Mouse (Mus musculus): Measurements from ENCODE around the gene Pik3r5. TPM values are rescaled to one million over a fixed set of nuclear protein-coding genes. Genes with fewer than 3 reads are reported as not detected.

Gene Pik3r5
- total and polyA plus RNA-seq, 3 experiments: 3.2 to 5.7 TPM; not detected in 1

- Histone ChIP-seq H3K27me3 (ENCODE audit: control insufficient read depth in 1 of 2, insufficient read depth in 2 of 2, low read length in 2 of 2) (peaks cover 0 to 3% of the 10 kb centered on the region in 2 experiments; a peak in 3 of 4 replicates), H3K9me3 (replicated peaks; ENCODE audit: insufficient read depth, low read length) (no peaks in the 10 kb centered on the region), H3K36me3 (ENCODE audit: control insufficient read depth in 1 of 2, insufficient read depth in 2 of 2, low read length in 2 of 2) (no peaks in the 10 kb centered on the region), H3K79me2 (ENCODE audit: control insufficient read depth, insufficient read depth, low read length, poor library complexity) (no peaks in the 10 kb centered on the region), H3K27ac (ENCODE audit: control insufficient read depth, low read depth, low read length) (no peak overlapping the region), H3K9ac (ENCODE audit: control insufficient read depth, low read depth, low read length, poor library complexity, severe bottlenecking) (no peak overlapping the region), H3K4me3 (ENCODE audit: control insufficient read depth in 1 of 2, insufficient read depth in 1 of 2, low read depth in 2 of 2, low read length in 2 of 2) (no peak overlapping the region), H3K4me1 (ENCODE audit: control insufficient read depth in 1 of 2, insufficient read depth in 2 of 2, low read length in 2 of 2) (0 out of 4 replicates have a peak, but pooled peaks cover 0 to 3% of the 10 kb centered on the region in 2 experiments)
- no peak for TF ChIP-seq NELFE (IDR thresholded peaks at IDR 0.05; ENCODE audit: low read depth, low read length)
- TF ChIP-seq E2F4 (IDR thresholded peaks at IDR 0.05; ENCODE audit: borderline replicate concordance, low read depth, low read length): no peak
- TF ChIP-seq ELF1 (IDR thresholded peaks at IDR 0.05; ENCODE audit: low read depth, low read length): no peak
- no peak for TF ChIP-seq SIN3A (IDR thresholded peaks at IDR 0.05; ENCODE audit: low read length)
- TF ChIP-seq NRF1 (IDR thresholded peaks at IDR 0.05; ENCODE audit: insufficient read depth, low read depth, low read length, poor library complexity, severe bottlenecking): no peak
- no peak for TF ChIP-seq CHD1 (IDR thresholded peaks at IDR 0.05; ENCODE audit: low read depth, low read length)
- no peak for TF ChIP-seq UBTF (IDR thresholded peaks at IDR 0.05; ENCODE audit: borderline replicate concordance, insufficient read depth, low read depth, low read length)
- TF ChIP-seq HCFC1 (IDR thresholded peaks at IDR 0.05; ENCODE audit: low read depth, low read length): no peak
- TF ChIP-seq GATA1 (IDR thresholded peaks at IDR 0.05; ENCODE audit: low read depth, low read length): no peak
- TF ChIP-seq JUND (IDR thresholded peaks at IDR 0.05; ENCODE audit: low read depth, low read length): no peak
- TF ChIP-seq MYB (IDR thresholded peaks at IDR 0.05; ENCODE audit: low read depth, low read length): no peak
- no peak for TF ChIP-seq MAZ (IDR thresholded peaks at IDR 0.05; ENCODE audit: low read depth, low read length)
- no peak for TF ChIP-seq MAFK (IDR thresholded peaks at IDR 0.05; ENCODE audit: borderline replicate concordance, low read depth, low read length)
- no peak for TF ChIP-seq POLR2A (IDR thresholded peaks at IDR 0.05; ENCODE audit: control insufficient read depth in 1 of 2, insufficient read depth in 1 of 2, low read depth in 1 of 2, low read length in 2 of 2, poor library complexity in 1 of 2)
- no peak for TF ChIP-seq CHD2 (IDR thresholded peaks at IDR 0.05; ENCODE audit: low read length)
- no peak for TF ChIP-seq MAX (IDR thresholded peaks at IDR 0.05; ENCODE audit: low read length)
- no peak for TF ChIP-seq MEF2A (IDR thresholded peaks at IDR 0.05; ENCODE audit: extremely low read depth, insufficient replicate concordance, low read depth, low read length, poor library complexity, severe bottlenecking)
- no peak for TF ChIP-seq ZC3H11A (IDR thresholded peaks at IDR 0.05; ENCODE audit: low read depth, low read length)
- TF ChIP-seq CTCF (IDR thresholded peaks at IDR 0.05 in 2 of 3, conservative IDR thresholded peaks at IDR 0.05 in 1 of 3; ENCODE audit: control insufficient read depth in 1 of 3, insufficient read depth in 1 of 3, low read depth in 2 of 3, low read length in 3 of 3, poor library complexity in 1 of 3, severe bottlenecking in 1 of 3): no peak
- DNase-seq (ENCODE audit: low read depth, low spot score): no peak
Observed at GRCm38 (mm10) chr11:68393897-68394490, 37.9 kb upstream of the Pik3r5 start.

GRCm38 (mm10) chr11:68394749-68395148, 37.2 kb upstream of the Pik3r5 start:
- Histone ChIP-seq H3K36me3 (ENCODE audit: control insufficient read depth in 1 of 2, insufficient read depth in 2 of 2, low read length in 2 of 2) (no peaks in the 10 kb centered on the region), H3K27ac (ENCODE audit: control insufficient read depth, low read depth, low read length) (no peak overlapping the region), H3K27me3 (ENCODE audit: control insufficient read depth in 1 of 2, insufficient read depth in 2 of 2, low read length in 2 of 2) (peaks cover 0 to 3% of the 10 kb centered on the region in 2 experiments; a peak in 3 of 4 replicates), H3K4me1 (ENCODE audit: control insufficient read depth in 1 of 2, insufficient read depth in 2 of 2, low read length in 2 of 2) (0 out of 4 replicates have a peak, but pooled peaks cover 0 to 3% of the 10 kb centered on the region in 2 experiments), H3K4me3 (ENCODE audit: control insufficient read depth in 1 of 2, insufficient read depth in 1 of 2, low read depth in 2 of 2, low read length in 2 of 2) (no peak overlapping the region), H3K9me3 (replicated peaks; ENCODE audit: insufficient read depth, low read length) (no peaks in the 10 kb centered on the region), H3K79me2 (ENCODE audit: control insufficient read depth, insufficient read depth, low read length, poor library complexity) (no peaks in the 10 kb centered on the region), H3K9ac (ENCODE audit: control insufficient read depth, low read depth, low read length, poor library complexity, severe bottlenecking) (no peak overlapping the region)
- DNase-seq (ENCODE audit: low read depth, low spot score): no peak
- no peak for TF ChIP-seq USF1 (IDR thresholded peaks at IDR 0.05; ENCODE audit: low read depth, low read length)
- TF ChIP-seq TCF12 (IDR thresholded peaks at IDR 0.05; ENCODE audit: low read depth, low read length): no peak
- TF ChIP-seq USF2 (IDR thresholded peaks at IDR 0.05; ENCODE audit: borderline replicate concordance in 1 of 2, insufficient read depth in 1 of 2, low read depth in 1 of 2, low read length in 2 of 2): no peak
- TF ChIP-seq GATA1 (IDR thresholded peaks at IDR 0.05; ENCODE audit: low read depth, low read length): no peak
- no peak for TF ChIP-seq E2F4 (IDR thresholded peaks at IDR 0.05; ENCODE audit: borderline replicate concordance, low read depth, low read length)
- no peak for TF ChIP-seq RCOR1 (IDR thresholded peaks at IDR 0.05; ENCODE audit: low read depth, low read length)
- no peak for TF ChIP-seq UBTF (IDR thresholded peaks at IDR 0.05; ENCODE audit: borderline replicate concordance, insufficient read depth, low read depth, low read length)
- TF ChIP-seq KAT2A (conservative IDR thresholded peaks at IDR 0.05; ENCODE audit: low read depth, low read length): no peak
